Mouse (Mus musculus) fat pad, adult 2 months (tissue): Measurements from ENCODE around the gene Hacd4.

Source experiments
- DNase-seq: peaks from one replicate; pipeline ENCODE4 v3.0.0-alpha.2; 2011; ENCODE audit warnings: low read depth, low spot score; ENCODE audit errors: extremely low read depth

The Hacd4 gene

GRCm38 (mm10) chr4:88356652-88357051 lies 82.1 kb downstream of the Hacd4 start:
- DNase-seq, result no peak

- no peak for DNase-seq
Measured at GRCm38 (mm10) chr4:88350910-88351309, 87.8 kb downstream of the Hacd4 start.
